Mouse (Mus musculus) retina, adult 2 months (tissue): ENCODE data around the gene Irf2.

ENCODE experiments used
- DNase-seq: peaks from one replicate; pipeline ENCODE4 v3.0.0-alpha.2; 2012; ENCODE audit warnings: low read depth, low spot score

Irf2 gene

GRCm38 (mm10) chr8:46842676-46843181 lies 103.2 kb downstream of the Irf2 start:
- no peak for DNase-seq

- DNase-seq, result no peak
Observed at GRCm38 (mm10) chr8:46843855-46844254, 104.3 kb downstream of the Irf2 start.

GRCm38 (mm10) chr8:46844371-46844973 lies 104.9 kb downstream of the Irf2 start:
- no peak for DNase-seq

- no peak for DNase-seq
Observed at GRCm38 (mm10) chr8:46844974-46845774, 105.6 kb downstream of the Irf2 start.

- DNase-seq, result no peak
Observed at GRCm38 (mm10) chr8:46845891-46846290, 106.4 kb downstream of the Irf2 start.

- no peak for DNase-seq
Observed at GRCm38 (mm10) chr8:46846893-46847292, 107.4 kb downstream of the Irf2 start.

- DNase-seq, result no peak
Observed at GRCm38 (mm10) chr8:46848011-46848641, 108.6 kb downstream of the Irf2 start.

GRCm38 (mm10) chr8:46848931-46849330 lies 109.4 kb downstream of the Irf2 start:
- no peak for DNase-seq

- no peak for DNase-seq
Observed at GRCm38 (mm10) chr8:46849458-46849857, 109.9 kb downstream of the Irf2 start.

GRCm38 (mm10) chr8:46850258-46850897 lies 110.8 kb downstream of the Irf2 start:
- DNase-seq, result no peak

GRCm38 (mm10) chr8:46851560-46851959 lies 112.0 kb downstream of the Irf2 start:
- no peak for DNase-seq

GRCm38 (mm10) chr8:46852377-46852776 lies 112.8 kb downstream of the Irf2 start:
- DNase-seq, result no peak

- DNase-seq, result no peak
Observed at GRCm38 (mm10) chr8:46859164-46859846, 119.8 kb downstream of the Irf2 start.

GRCm38 (mm10) chr8:46859847-46860167 lies 120.3 kb downstream of the Irf2 start:
- no peak for DNase-seq

- no peak for DNase-seq
Observed at GRCm38 (mm10) chr8:46862508-46862907, 123.0 kb downstream of the Irf2 start.

- no peak for DNase-seq
Observed at GRCm38 (mm10) chr8:46865428-46865827, 125.9 kb downstream of the Irf2 start.

- DNase-seq, result no peak
Observed at GRCm38 (mm10) chr8:46867440-46867839, 127.9 kb downstream of the Irf2 start.

- no peak for DNase-seq
Observed at GRCm38 (mm10) chr8:46868346-46869065, 129.0 kb downstream of the Irf2 start.

GRCm38 (mm10) chr8:46869521-46869925 lies 130.0 kb downstream of the Irf2 start:
- DNase-seq, result no peak

GRCm38 (mm10) chr8:46871086-46871485 lies 131.6 kb downstream of the Irf2 start:
- DNase-seq, result no peak
